In genomic region chr5:139459938-139460337, GRCm38 (mm10) we compare ENCODE assay signal across 8 mouse cellular contexts. TPM values are rescaled to one million over a fixed set of nuclear protein-coding genes. Genes with fewer than 3 reads are reported as not detected.
A peak's percentile ranks its signal among the peaks of the same experiment; 100 is the strongest.
DNase-seq lines count a peak whose midpoint lies in the region; ATAC-seq and TF ChIP-seq lines count a peak whose summit lies in the region.

No protein-coding gene starts in this region.

- peaks cover 13% of the 10 kb centered on the region for H3K79me2 ChIP-seq in C2C12 (ENCODE audit: control insufficient read depth, insufficient read depth)

- intact Hi-C loops in heart, postnatal 36 days (cut with DNase I), result loop anchor here (1.0 to 2.0 kb wide), 3 partner anchors 20 to 51 kb away; partner anchors contain the start of gene Zfand2a

- H3K4me1 ChIP-seq in heart, embryonic 11.5 days (ENCODE audit: control insufficient read depth, insufficient read depth, low read length), result 0 out of 2 replicates have a peak, but pooled peaks cover 2% of the 10 kb centered on the region
- H3K4me1 ChIP-seq in forebrain, embryonic 12.5 days, result peaks cover 20% of the 10 kb centered on the region
- H3K4me1 ChIP-seq in liver, embryonic 13.5 days (replicated peaks), result peaks cover 23% of the 10 kb centered on the region

- peak overlapping the region; percentile 66 for H3K4me3 ChIP-seq in heart, embryonic 11.5 days (ENCODE audit: low read depth, low read length)
- H3K4me3 ChIP-seq in C2C12 (ENCODE audit: insufficient read depth, poor library complexity, severe bottlenecking), result peak overlapping the region; percentile 50
- H3K4me3 ChIP-seq in forebrain, embryonic 12.5 days (replicated peaks), result peak overlapping the region; percentile 71
- H3K4me3 ChIP-seq in liver, embryonic 13.5 days (replicated peaks), result peak overlapping the region; percentile 69

- WGBS in heart, embryonic 11.5 days (ENCODE audit: insufficient replicate concordance), result 7% methylated on average over 10 of the region's 10 CpGs
- WGBS in forebrain, embryonic 12.5 days, result 9% methylated on average over 10 of the region's 10 CpGs
- WGBS in liver, embryonic 13.5 days (ENCODE audit: insufficient replicate concordance), result 5% methylated on average over 10 of the region's 10 CpGs

- H3K79me3 ChIP-seq in C2C12 (ENCODE audit: low read depth), result peaks cover 2% of the 10 kb centered on the region

- ATAC-seq in heart, embryonic 11.5 days (replicated peaks; ENCODE audit: insufficient number of reproducible peaks, low FRiP score, low TSS enrichment), result no peak
- ATAC-seq in forebrain, embryonic 12.5 days (ENCODE audit: low FRiP score), result peak; percentile 56
- ATAC-seq in liver, embryonic 13.5 days (ENCODE audit: low read depth), result peak; percentile 32; the same call in 1 of the 2 replicates
- no peak for ATAC-seq in granulocyte monocyte progenitor cell, adult 5-6 weeks (replicated peaks; ENCODE audit: poor library complexity, severe bottlenecking)

- no peaks in the 10 kb centered on the region for H3K27me3 ChIP-seq in heart, embryonic 11.5 days (ENCODE audit: control insufficient read depth, insufficient read depth, low read length)
- H3K27me3 ChIP-seq in C2C12 (ENCODE audit: control insufficient read depth, insufficient read depth, insufficient read length), result no peaks in the 10 kb centered on the region
- peaks cover 8% of the 10 kb centered on the region; the same call in 1 of the 2 replicates for H3K27me3 ChIP-seq in forebrain, embryonic 12.5 days
- no peaks in the 10 kb centered on the region for H3K27me3 ChIP-seq in liver, embryonic 13.5 days

- peak overlapping the region; percentile 60 for H3ac ChIP-seq in C2C12 (ENCODE audit: control insufficient read depth, insufficient read length, low read depth)

- H3K36me3 ChIP-seq in heart, embryonic 11.5 days (ENCODE audit: control insufficient read depth, insufficient read depth, low read length), result 0 out of 2 replicates have a peak, but pooled peaks cover 4% of the 10 kb centered on the region
- H3K36me3 ChIP-seq in C2C12 (ENCODE audit: control insufficient read depth, insufficient read depth), result no peaks in the 10 kb centered on the region
- H3K36me3 ChIP-seq in forebrain, embryonic 12.5 days (replicated peaks), result peaks cover 3% of the 10 kb centered on the region
- H3K36me3 ChIP-seq in liver, embryonic 13.5 days, result peaks cover 7% of the 10 kb centered on the region; the same call in 1 of the 2 replicates

- peak overlapping the region; percentile 65 for H3K9ac ChIP-seq in heart, embryonic 11.5 days (ENCODE audit: low read depth, low read length)
- peak overlapping the region; percentile 63 for H3K9ac ChIP-seq in forebrain, embryonic 12.5 days
- peak overlapping the region; percentile 69 for H3K9ac ChIP-seq in liver, embryonic 13.5 days

- H3K27ac ChIP-seq in heart, embryonic 11.5 days (ENCODE audit: low read depth, low read length), result no peak overlapping the region
- no peak overlapping the region for H3K27ac ChIP-seq in forebrain, embryonic 12.5 days
- H3K27ac ChIP-seq in liver, embryonic 13.5 days, result no peak overlapping the region

- H3K9me3 ChIP-seq in heart, embryonic 11.5 days (replicated peaks; ENCODE audit: control insufficient read depth, low read length), result no peaks in the 10 kb centered on the region
- H3K9me3 ChIP-seq in forebrain, embryonic 12.5 days, result no peaks in the 10 kb centered on the region
- H3K9me3 ChIP-seq in liver, embryonic 13.5 days (replicated peaks), result no peaks in the 10 kb centered on the region

- no peak for TF ChIP-seq CTCF in C2C12 (IDR thresholded peaks at IDR 0.05; ENCODE audit: control insufficient read depth, insufficient read depth, insufficient read length)

- DNase-seq in heart, postnatal 36 days, result no peak
- DNase-seq in liver, embryonic 13.5 days, result no peak
- DNase-seq in urinary bladder, adult 2 months (ENCODE audit: low spot score), result no peak
- DNase-seq in ovary, postnatal 10 days (ENCODE audit: low spot score), result no peak

- peak overlapping the region; percentile 69 for H3K4me2 ChIP-seq in heart, embryonic 11.5 days
- peak overlapping the region; percentile 83 for H3K4me2 ChIP-seq in forebrain, embryonic 12.5 days
- H3K4me2 ChIP-seq in liver, embryonic 13.5 days, result peak overlapping the region; percentile 83

TF ChIP-seq in C2C12, 6 proteins besides CTCF, POLR2A, EP300 and RAD21:
- no peak for TF ChIP-seq MAX (IDR thresholded peaks at IDR 0.05)
- no peak for TF ChIP-seq MYOD1 (IDR thresholded peaks at IDR 0.05; ENCODE audit: control insufficient read depth, insufficient read length, low read depth)
- TF ChIP-seq MYOG (IDR thresholded peaks at IDR 0.05; ENCODE audit: control insufficient read depth, extremely low read depth, insufficient read length), result no peak
- TF ChIP-seq USF1 (IDR thresholded peaks at IDR 0.05; ENCODE audit: low read depth), result no peak
- TF ChIP-seq CEBPB (IDR thresholded peaks at IDR 0.05; ENCODE audit: low read depth), result no peak
- TF ChIP-seq FOSL1 (IDR thresholded peaks at IDR 0.05; ENCODE audit: insufficient read depth, low read length, poor library complexity, severe bottlenecking), result no peak
TF ChIP-seq in C2C12: peak in this region for 0.

RNA-seq across cellular contexts. Expression of gene 3110082I17Rik, which starts 0.4 kb away (rescaled TPM):
- polyA plus RNA-seq in heart, embryonic 11.5 days (2014; fragmentation: Nextera tagmentation; extraction: Ambion mirVana), result 19.3 and 21.9 TPM in 2 replicates
- total RNA-seq in heart, postnatal 36 days (2021), result 1 to 10 TPM; 4.7 to 5.5 TPM
- polyA plus RNA-seq in C2C12 (2012; fragmentation: generic; extraction: Trizol), result 31.4 TPM
- polyA plus RNA-seq in forebrain, embryonic 12.5 days (2016; fragmentation: Nextera tagmentation; extraction: Ambion mirVana), result 28.3 and 30.6 TPM in 2 replicates
- 26.2 and 26.4 TPM in 2 replicates for polyA plus RNA-seq in liver, embryonic 13.5 days (2015; fragmentation: Nextera tagmentation; extraction: Ambion mirVana)
- polyA plus RNA-seq in urinary bladder, adult 2 months (2012; rRNA removed), result 13.7 and 13.9 TPM in 2 replicates
- total RNA-seq in granulocyte monocyte progenitor cell, adult 5-6 weeks (2014; fragmentation: Nextera tagmentation), result 25.0 and 44.6 TPM in 2 replicates
- 52.1 and 54.1 TPM in 2 replicates for total RNA-seq in granulocyte monocyte progenitor cell, adult 5-6 weeks (2017)

RNA-seq across cellular contexts. Expression of gene Zfand2a, which starts 24.4 kb away (rescaled TPM):
- polyA plus RNA-seq in heart, embryonic 11.5 days (2014; fragmentation: Nextera tagmentation; extraction: Ambion mirVana), result 6.3 and 7.2 TPM in 2 replicates
- 10 to 100 TPM; 14.0 to 17.9 TPM for total RNA-seq in heart, postnatal 36 days (2021)
- polyA plus RNA-seq in C2C12 (2012; fragmentation: generic; extraction: Trizol), result 23.6 TPM
- polyA plus RNA-seq in forebrain, embryonic 12.5 days (2016; fragmentation: Nextera tagmentation; extraction: Ambion mirVana), result 10.4 and 12.9 TPM in 2 replicates
- 2.0 and 2.8 TPM in 2 replicates for polyA plus RNA-seq in liver, embryonic 13.5 days (2015; fragmentation: Nextera tagmentation; extraction: Ambion mirVana)
- 19.1 and 22.4 TPM in 2 replicates for polyA plus RNA-seq in urinary bladder, adult 2 months (2012; rRNA removed)
- 7.8 and 14.9 TPM in 2 replicates for total RNA-seq in granulocyte monocyte progenitor cell, adult 5-6 weeks (2014; fragmentation: Nextera tagmentation)
- 13.0 and 20.6 TPM in 2 replicates for total RNA-seq in granulocyte monocyte progenitor cell, adult 5-6 weeks (2017)

RNA-seq across cellular contexts. Expression of gene Gper1, which starts 37.0 kb away (rescaled TPM):
- 0.57 and 0.72 TPM in 2 replicates for polyA plus RNA-seq in heart, embryonic 11.5 days (2014; fragmentation: Nextera tagmentation; extraction: Ambion mirVana)
- 1 to 10 TPM; 1.7 to 2.0 TPM for total RNA-seq in heart, postnatal 36 days (2021)
- polyA plus RNA-seq in C2C12 (2012; fragmentation: generic; extraction: Trizol), result 18.8 TPM
- polyA plus RNA-seq in forebrain, embryonic 12.5 days (2016; fragmentation: Nextera tagmentation; extraction: Ambion mirVana), result 4.1 and 5.2 TPM in 2 replicates
- 0.17 and 0.31 TPM in 2 replicates for polyA plus RNA-seq in liver, embryonic 13.5 days (2015; fragmentation: Nextera tagmentation; extraction: Ambion mirVana)
- 0.96 and 1.5 TPM in 2 replicates for polyA plus RNA-seq in urinary bladder, adult 2 months (2012; rRNA removed)
- total RNA-seq in granulocyte monocyte progenitor cell, adult 5-6 weeks (2014; fragmentation: Nextera tagmentation), result not detected in 2 replicates
- total RNA-seq in granulocyte monocyte progenitor cell, adult 5-6 weeks (2017), result not detected in 2 replicates

RNA-seq across cellular contexts. Expression of gene C130050O18Rik, which starts 54.9 kb away (rescaled TPM):
- polyA plus RNA-seq in heart, embryonic 11.5 days (2014; fragmentation: Nextera tagmentation; extraction: Ambion mirVana), result 0.17 and 0.21 TPM in 2 replicates
- under 1 TPM; 0.62 to 0.64 TPM for total RNA-seq in heart, postnatal 36 days (2021)
- 0.20 TPM for polyA plus RNA-seq in C2C12 (2012; fragmentation: generic; extraction: Trizol)
- 0.10 and 0.22 TPM in 2 replicates for polyA plus RNA-seq in forebrain, embryonic 12.5 days (2016; fragmentation: Nextera tagmentation; extraction: Ambion mirVana)
- 0.89 and 1.1 TPM in 2 replicates for polyA plus RNA-seq in liver, embryonic 13.5 days (2015; fragmentation: Nextera tagmentation; extraction: Ambion mirVana)
- polyA plus RNA-seq in urinary bladder, adult 2 months (2012; rRNA removed), result 0.65 and 0.96 TPM in 2 replicates
- 0.53 and 5.8 TPM in 2 replicates for total RNA-seq in granulocyte monocyte progenitor cell, adult 5-6 weeks (2014; fragmentation: Nextera tagmentation)
- 1.4 and 3.6 TPM in 2 replicates for total RNA-seq in granulocyte monocyte progenitor cell, adult 5-6 weeks (2017)

Comparison
In these comparisons a context has a peak if more than half of its experiments do, and no peak if none do; other contexts are left out.
1. ATAC-seq: peak in forebrain, embryonic 12.5 days (single experiment) and liver, embryonic 13.5 days (single experiment); none in heart, embryonic 11.5 days (single experiment) and granulocyte monocyte progenitor cell, adult 5-6 weeks (single experiment).
2. Peak in every context shown above with its lines, with median percentiles within 50 percentile points of each other: H3K4me2 ChIP-seq, H3K4me3 ChIP-seq and H3K9ac ChIP-seq.